Mouse (Mus musculus) adrenal gland, adult 18-20 months (tissue): ENCODE data around the gene Dvl2. TPM values are rescaled to one million over a fixed set of nuclear protein-coding genes. Genes with fewer than 3 reads are reported as not detected.
"Not testable (repeated sequence)": the region's sequence is repeated elsewhere in the genome, so short reads cannot be mapped to it uniquely, and the experiment has no call there.

Experiments used
- DNase-seq, 2 experiments: peaks; one replicate each; pipeline ENCODE4 v3.0.0; 2021 to 2022; ENCODE audit warnings: low spot score in 2 of 2
- total RNA-seq, 2 experiments: library from RNA; stranded (reverse); gene quantifications; 1 replicate in 1 of 2; 2 replicates in 1 of 2; pipeline ENCODE4 v1.2.3; 2021

Dvl2 gene
- total RNA-seq, 2 experiments from 2014 or later = 13.8 to 14.9 TPM

- no peak for DNase-seq
Observed at GRCm38 (mm10) chr11:70001865-70002264, 1.5 kb downstream of the Dvl2 start.

DNA sequence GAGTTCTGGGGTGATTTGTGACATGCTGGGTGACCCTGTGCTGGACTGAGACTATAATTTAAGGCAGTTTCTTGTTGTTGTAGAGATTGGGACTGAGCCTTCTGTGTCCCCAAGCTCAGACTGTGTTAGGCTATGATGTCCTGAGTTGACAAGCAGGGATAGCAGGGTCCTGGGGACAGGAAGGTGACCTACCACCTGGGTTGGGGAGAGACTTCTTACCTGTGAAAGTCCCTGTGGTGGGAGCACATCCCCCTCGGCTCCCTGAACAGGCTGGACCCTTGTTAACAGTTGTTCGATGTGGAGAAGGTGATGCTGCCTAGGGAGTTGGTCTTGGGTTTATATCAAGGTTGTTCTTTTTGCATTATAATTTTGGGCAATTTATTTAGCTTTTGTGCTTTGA, 2.1 kb downstream of the Dvl2 start:
- DNase-seq = no peak

DNA sequence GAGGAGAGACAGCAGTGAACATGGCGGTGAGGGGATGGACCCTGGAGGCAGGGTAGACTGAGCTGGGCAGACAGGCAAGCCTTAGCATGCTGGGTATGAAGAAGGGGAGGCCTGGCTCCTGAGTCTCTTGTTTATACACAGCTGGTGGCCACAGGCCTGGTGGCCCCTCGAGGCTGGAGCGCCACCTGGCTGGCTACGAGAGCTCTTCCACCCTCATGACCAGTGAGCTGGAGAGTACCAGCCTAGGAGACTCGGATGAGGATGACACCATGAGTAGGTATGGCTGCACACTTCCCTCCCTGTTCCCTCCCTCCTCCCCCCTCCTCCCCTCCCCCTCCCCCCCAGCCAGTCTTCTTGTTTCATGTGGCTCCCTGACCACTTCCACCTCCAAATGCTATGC, 5.1 kb downstream of the Dvl2 start:
- DNase-seq = no peak

DNA sequence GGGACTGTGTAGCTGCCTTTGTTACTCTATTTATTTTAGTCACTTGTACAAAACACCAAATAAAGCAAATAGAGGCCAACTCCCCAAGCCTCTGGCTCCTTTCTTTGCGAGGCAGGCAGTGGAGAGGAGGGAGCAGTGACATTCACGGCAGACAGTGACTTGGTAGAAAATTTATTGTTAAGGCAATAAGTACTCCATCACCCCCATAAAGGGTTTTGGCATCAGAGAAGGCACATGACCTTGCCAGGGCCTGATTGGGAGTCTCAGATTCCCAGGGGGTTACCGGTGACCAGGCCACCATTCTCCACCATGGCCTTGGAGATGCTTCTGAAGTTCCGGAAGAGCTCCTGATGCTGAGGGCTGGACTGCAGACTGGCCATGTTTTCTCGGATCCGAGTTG, 9.6 kb downstream of the Dvl2 start:
- no peak for DNase-seq

DNA sequence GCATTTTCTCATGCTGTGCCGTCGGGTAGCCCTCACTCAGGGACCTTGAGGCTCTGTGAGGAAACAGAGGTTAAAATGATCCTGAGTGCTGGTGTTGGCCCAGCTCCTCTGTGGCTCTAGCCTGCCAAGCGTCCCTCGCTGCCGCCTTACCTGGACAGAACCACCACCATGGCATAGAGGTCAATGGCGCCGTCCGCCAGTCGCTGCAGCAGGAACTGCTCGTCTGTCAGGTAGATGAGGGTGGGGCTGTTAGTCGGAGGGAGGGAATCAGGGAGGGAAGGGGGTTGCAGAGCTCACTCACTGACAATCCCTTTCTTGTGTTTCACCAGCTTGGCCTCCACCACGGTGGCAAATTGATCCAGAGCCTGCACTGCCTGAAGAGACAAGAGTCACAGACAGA, 10.2 kb downstream of the Dvl2 start:
- no peak for DNase-seq

DNA sequence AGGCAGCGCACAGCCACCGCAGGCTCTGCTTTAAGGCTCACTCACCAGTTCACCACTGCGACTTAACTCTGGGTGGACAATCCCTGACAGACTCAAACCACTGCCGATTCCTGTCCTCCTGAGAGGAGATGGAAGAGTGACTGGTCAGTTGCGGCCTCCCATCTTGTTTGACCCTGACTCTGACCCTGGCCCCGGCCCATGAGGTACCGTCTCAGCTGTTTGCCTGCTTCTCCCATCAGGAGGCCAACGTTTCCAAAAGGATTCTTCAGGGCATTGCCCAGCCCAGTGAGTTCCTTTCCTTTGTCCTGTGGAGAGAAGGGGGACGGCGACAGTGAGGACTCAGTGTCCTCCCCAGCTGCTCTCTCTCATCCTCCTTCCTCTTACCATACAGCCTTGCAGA, 10.6 kb downstream of the Dvl2 start:
- DNase-seq = peak in 1 of 2 experiments; percentile 20

- DNase-seq = no peak
Observed at GRCm38 (mm10) chr11:70012931-70013330, 12.5 kb downstream of the Dvl2 start.

DNA sequence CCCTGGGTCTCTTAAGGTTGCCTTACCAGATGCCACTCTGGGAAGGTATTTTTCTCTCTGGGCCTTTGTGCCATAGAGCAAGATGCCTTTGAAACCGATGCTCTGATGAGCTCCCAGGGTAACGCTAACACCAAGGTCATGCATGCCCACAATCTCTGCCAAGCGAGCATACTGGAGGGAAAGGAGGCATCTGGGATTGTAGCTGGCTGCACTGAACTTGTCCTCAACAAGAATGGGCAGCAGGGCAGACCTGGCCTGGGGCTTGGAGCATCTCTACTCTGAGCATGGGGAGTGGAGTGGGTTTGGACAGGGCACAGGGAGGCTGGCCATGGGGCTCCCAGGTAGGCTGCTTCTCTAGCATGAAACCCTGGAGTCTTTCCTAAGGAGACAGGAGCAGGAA, 13.0 kb downstream of the Dvl2 start:
- peak in 1 of 2 experiments; percentile 23 for DNase-seq

GRCm38 (mm10) chr11:70014051-70014450, 13.7 kb downstream of the Dvl2 start:
- DNase-seq = peak in 1 of 2 experiments; percentile 18

- DNase-seq = peak; percentile 86 to 88
Observed at GRCm38 (mm10) chr11:70014880-70015558, 14.6 kb downstream of the Dvl2 start, which contains the start of gene Acadvl. Gene Acadvl, minus strand, starts transcription at chr11:70015411.

- DNase-seq = no peak
Observed at GRCm38 (mm10) chr11:70015677-70016076, 15.3 kb downstream of the Dvl2 start.

- not testable (repeated sequence) for DNase-seq
Observed at GRCm38 (mm10) chr11:70016177-70016576, 15.8 kb downstream of the Dvl2 start.

GRCm38 (mm10) chr11:70016669-70017068, 16.3 kb downstream of the Dvl2 start, which contains the start of gene Dlg4:
Gene Dlg4, plus strand, starts transcription at chr11:70016942.
- no peak for DNase-seq

DNA sequence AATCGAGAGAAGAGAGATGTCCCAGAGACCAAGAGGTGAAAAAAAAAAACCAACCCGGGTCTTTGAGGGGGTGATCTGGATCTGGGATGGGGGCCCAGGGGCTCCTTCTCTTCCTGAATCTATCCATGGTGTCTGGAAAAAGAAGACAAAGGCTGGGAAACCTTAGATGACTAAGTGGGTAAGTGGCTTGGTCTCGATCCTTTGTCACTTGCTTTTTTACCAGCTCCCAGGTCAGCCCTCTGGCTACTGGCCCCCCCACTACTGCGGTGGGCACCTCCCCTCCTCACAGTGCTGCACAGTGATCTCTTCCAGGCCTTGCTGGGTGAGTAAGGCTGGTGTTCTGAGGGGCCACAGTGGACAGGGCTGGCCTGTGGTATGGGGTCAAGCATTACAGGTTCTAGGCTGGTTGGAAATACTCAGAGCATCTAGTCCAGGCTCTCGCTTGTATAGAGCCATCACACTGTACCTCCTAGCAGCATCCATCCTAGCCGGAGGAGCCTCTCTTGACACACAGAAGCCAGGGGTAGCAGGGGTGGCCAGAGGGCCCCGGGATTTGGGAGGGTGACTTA, 16.9 kb downstream of the Dvl2 start:
- DNase-seq = no peak

- no peak for DNase-seq
Observed at GRCm38 (mm10) chr11:70018131-70018990, 18.0 kb downstream of the Dvl2 start.

DNA sequence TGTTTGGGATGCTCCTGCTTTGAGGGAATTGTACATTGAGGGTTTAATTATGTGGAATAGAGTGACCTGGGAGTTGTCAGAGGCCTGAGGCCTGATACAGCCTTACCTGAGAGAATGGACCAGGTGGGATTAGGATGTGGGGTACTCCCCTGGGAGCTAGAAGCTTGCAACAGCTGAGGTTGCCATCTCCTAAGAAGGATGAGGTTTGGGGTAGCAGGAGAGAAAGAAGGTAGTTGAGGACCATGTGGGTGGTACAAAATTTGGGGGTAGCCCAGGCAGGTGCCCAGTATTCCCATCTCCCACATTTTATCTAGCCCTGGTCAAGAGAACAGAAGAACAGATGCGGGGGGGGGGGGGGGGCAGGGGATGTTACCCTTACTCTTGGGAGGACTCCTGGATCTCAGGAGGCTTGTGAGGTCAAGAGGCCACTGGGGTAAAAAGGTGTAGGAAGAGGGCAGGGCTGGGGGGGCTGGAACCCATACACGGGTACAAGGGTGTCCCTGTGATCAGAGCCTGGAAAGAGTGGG, 19.2 kb downstream of the Dvl2 start:
- DNase-seq = no peak

DNA sequence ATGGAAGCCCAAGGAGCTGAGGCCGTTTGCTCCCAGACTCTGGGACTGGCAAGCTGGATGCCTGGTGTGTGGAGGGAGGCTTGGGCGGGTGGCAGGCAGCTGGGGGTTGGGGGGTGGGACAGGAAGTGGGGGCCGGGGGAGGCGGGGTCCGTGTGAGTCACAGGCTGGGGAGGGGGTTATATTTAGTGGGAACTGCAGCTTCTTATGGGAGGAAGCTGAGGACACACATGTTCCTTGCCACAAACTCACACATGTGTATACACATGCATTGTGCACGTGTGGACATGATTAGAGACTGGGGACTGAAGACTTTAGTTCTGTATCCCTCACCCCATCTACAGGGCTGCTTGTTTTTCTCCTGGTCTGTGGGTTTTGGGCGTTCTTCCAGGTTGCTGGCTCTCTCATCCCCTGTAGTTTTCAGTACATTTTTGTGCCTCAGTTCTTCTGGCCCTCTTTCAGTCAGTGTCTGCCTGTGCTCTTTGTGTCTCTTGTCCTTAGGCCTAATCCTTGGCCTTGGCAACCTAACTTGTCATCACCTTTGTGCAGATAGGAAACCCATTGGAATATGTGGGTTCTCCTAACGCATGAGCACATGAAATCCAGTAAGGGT, 19.7 kb downstream of the Dvl2 start:
- DNase-seq = no peak

- peak; percentile 52 to 58 for DNase-seq
Observed at GRCm38 (mm10) chr11:70020731-70021263, 20.4 kb downstream of the Dvl2 start.

GRCm38 (mm10) chr11:70021264-70022132, 21.1 kb downstream of the Dvl2 start:
- peak; percentile 94 for DNase-seq
